Mouse (Mus musculus) embryonic fibroblast, embryonic 13.5 days (primary cell): ENCODE measurements around the gene Ppp1r14b.

Experiments used
- CTCF ChIP-seq: IDR thresholded peaks from 2 replicates; pipeline ENCODE4 v1.5.1; 2011; ENCODE audit warnings: mild to moderate bottlenecking, control low read depth, low read length, moderate library complexity, borderline replicate concordance; ENCODE audit not compliant: insufficient read depth
- POLR2A ChIP-seq: IDR thresholded peaks from 2 replicates; pipeline ENCODE4 v1.6.1; 2011; ENCODE audit warnings: low read depth, mild to moderate bottlenecking, control low read depth, low read length, moderate library complexity

DNA sequence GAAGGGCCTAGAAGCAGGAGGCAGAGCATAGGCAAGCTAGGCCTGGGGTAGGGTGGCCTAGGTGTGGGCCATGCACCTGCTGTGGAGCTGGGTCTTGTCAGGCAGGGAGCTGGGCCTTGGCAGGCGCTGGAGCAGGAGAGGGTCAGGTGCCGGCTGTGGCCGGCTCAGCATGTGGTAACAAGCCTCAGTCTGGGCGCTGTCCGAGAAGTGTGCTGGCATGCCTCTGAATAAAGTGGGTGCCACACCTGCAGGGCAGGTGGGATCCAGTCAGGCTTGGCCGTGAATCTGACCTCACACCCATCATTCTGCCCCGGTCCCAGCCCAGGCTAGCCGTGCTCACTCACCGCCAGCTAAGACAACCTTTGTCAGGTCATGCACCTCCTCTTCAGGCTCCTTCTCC lies 39.2 kb downstream of the Ppp1r14b start:
- TF ChIP-seq CTCF (no peak), POLR2A (no peak)
